Mouse (Mus musculus) common myeloid progenitor, adult 5-6 weeks (primary cell): ENCODE measurements around the gene 1700001C19Rik. TPM values are rescaled to one million over a fixed set of nuclear protein-coding genes. Genes with fewer than 3 reads are reported as not detected.

Source experiments
- ATAC-seq: replicated peaks from 2 replicates; pipeline ENCODE4 v1.8.0; 2016; ENCODE audit warnings: low read depth, mild to moderate bottlenecking, moderate TSS enrichment, inconsistent platforms; ENCODE audit not compliant: poor library complexity, severe bottlenecking
- total RNA-seq: library from RNA; stranded (forward); fragments of 200-1000, 187-1606 nt; gene quantifications from 2 replicates; pipeline ENCODE4 v1.2.3, GENCODE M21; 2017

Gene 1700001C19Rik
- total RNA-seq, 1 experiment from 2014 or later, result not detected

- no peak for ATAC-seq
These were observed 27.2 kb upstream of the 1700001C19Rik start for GRCm38 (mm10) chr17:47464248-47464965.

- ATAC-seq, result no peak
These were observed 25.7 kb upstream of the 1700001C19Rik start for GRCm38 (mm10) chr17:47462728-47463388.

DNA sequence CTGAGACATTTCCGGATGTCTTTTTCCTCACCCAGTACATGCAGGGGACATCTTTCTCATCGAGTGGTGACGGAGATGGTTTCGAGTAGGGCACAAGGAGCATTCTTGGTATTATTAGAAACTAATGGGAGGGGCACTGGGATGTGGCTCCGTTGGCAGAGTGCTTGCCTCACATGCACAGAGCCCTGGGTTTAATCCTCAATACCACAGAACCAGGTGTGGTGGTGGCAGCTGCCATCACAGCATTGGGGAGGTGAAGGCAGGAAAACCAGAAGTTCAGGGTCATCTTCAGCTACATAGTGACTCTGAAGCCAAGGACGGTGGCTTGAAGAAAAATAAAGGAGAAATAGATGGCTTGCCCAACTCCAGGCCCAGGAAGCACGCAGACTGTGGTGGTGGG lies 25.0 kb upstream of the 1700001C19Rik start:
- no peak for ATAC-seq

DNA sequence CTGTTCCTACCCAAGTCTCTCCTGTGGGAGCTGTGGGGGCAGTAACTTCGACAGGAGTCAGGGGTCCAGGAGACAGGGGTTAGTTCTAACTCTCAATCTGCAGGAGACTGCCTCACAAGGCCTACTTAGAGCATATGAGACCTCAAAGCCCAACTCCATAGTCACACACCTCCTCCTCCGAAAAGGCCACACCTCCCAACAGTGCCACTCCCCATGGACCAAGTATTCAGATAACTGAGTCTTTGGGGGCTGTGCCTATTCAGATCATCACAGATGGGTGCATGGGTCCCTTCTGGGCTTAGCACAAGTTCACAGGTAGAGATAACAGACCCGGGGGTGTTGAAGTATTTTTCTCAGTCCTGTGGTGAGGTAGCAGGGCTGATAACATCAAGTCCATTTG lies 24.5 kb upstream of the 1700001C19Rik start:
- ATAC-seq, result no peak

GRCm38 (mm10) chr17:47459341-47459919 lies 22.3 kb upstream of the 1700001C19Rik start:
- ATAC-seq, result no peak

GRCm38 (mm10) chr17:47458936-47459335 lies 21.8 kb upstream of the 1700001C19Rik start:
- no peak for ATAC-seq

GRCm38 (mm10) chr17:47458310-47458709 lies 21.1 kb upstream of the 1700001C19Rik start:
- ATAC-seq, result no peak

DNA sequence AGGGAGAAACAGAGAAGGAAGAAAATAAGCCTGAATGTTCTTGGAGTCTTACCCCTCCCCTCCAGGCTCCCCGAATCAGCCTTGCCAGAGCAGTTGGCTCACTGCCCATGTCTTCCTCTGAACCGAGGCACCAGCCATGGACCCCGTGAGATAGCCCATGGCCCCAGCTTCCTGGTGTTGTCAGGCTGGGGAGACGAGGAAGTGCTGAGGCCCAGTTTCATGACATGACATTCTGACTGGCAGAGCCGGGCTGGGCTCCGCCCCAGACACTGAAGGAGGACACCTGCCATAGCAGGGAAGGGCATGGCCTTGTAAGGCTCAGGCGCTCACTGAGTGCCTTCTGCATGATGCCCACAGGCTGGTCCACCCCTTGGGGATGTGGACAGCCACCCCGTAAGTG lies 17.5 kb upstream of the 1700001C19Rik start:
- peak; percentile 93 for ATAC-seq

DNA sequence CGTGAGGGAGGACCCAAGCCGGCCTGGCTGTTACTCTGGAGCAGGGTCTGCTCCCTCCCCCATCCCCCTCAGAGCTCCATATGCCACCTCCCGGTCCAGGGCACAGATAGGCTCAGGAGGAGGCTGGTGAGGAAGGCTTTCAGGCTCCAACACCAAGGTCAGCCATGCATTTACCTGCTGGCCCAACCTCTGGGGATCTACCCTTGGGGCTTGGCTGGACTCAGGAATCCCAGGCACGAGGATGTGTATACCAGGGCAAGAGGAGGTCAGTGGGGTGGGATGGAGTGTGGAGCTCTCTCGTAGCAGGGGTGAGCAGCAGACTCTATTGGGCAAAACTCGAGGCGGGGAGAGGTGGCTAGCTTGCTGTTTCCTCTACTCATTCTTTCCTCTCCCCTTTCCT lies 15.7 kb upstream of the 1700001C19Rik start:
- ATAC-seq, result no peak

DNA sequence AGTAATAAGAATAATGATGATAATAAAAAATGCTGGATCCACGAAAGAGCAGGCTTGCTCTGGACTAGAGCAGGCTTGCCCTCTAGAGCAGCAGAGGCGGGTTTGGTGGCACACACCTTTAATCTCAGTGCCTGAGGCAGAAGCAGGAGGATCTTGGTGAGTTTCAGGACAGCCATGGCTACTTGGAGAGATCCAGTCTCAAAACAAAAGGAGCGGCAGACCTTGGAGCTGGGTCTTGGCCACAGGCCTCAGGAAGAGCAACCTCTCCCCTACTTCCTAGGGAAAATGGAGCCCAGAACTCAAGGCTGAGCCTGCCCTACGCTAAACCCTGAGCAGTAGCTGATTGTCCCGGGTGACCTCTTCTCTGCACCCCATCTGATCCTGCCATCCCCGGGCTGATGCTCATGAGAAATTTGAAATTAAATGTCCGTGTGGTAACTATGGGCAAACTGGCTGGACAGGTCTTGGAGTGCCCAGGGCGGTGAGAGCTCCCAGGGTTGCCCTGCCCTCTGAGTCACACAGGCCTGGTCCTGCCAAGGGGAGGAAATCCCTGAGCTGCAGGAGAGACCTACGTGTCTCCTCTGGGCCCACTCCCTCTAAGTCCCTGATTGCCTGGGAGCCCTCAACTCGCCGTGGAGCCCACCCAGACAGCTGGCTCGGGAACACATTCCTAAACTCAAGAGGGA lies 13.8 kb upstream of the 1700001C19Rik start:
- no peak for ATAC-seq

DNA sequence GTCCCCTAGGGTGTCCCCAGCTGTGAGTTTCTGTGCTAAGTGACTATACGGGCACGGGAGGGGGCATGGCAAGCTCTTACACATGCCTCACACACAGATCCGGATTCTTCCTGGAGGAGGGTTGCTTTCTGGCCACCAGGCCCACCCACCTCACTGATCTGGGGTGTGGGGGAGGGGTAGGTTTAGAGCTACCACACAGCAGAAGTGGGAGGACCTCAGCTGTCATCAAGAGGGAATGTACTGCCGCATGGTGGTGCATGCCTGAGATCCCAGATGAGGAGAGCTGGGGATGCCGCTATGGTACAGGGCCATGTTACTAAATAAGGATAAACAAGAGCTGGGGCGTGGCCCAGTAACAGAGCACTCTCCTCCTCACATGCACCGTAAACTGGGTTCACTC lies 13.1 kb upstream of the 1700001C19Rik start:
- no peak for ATAC-seq

- ATAC-seq, result no peak
These were observed 12.3 kb upstream of the 1700001C19Rik start for GRCm38 (mm10) chr17:47449432-47449831.

DNA sequence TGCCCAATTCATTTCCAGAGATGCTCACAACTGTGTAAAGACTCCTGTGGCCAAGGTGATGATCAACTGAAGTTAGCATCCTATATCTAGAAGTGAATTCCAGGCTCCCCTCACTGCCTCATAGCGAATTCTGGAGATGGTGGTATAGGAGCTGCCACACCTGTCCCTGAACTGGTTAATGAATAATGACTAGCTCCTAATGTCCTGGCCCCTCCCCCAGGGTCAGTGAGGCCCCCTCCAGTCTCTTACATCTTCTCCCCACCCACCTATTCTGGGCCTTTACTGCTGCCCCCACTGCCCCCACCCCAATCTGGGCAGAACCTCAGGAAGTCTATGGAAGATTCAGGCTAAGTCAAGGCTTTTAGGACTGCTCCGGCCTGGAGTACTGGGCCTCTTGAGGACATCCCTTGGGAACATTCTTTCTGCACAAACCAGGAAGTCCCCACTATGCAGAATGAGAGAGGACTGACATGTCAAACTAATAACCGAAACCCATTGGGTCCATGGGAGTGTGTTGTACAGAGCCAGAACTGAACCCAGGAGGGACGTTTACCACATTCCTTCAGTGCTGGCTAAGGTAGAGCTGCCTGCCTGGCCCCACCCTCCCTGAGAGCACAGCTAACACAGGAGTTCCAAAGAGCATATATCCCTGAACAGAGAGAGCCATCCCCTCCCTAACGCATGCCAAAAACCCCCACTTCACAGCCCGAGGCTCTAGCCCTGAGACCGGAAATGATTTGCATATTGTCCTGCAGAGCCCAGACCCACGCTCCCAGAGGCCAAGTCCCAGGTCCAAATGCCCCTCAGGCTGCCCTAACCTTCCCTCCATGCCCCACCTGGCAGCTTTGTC lies 11.6 kb upstream of the 1700001C19Rik start:
- no peak for ATAC-seq

- no peak for ATAC-seq
These were observed 9.4 kb upstream of the 1700001C19Rik start for GRCm38 (mm10) chr17:47446561-47446960.

GRCm38 (mm10) chr17:47446025-47446424 lies 8.8 kb upstream of the 1700001C19Rik start:
- ATAC-seq, result no peak

GRCm38 (mm10) chr17:47445518-47445917 lies 8.3 kb upstream of the 1700001C19Rik start:
- no peak for ATAC-seq

DNA sequence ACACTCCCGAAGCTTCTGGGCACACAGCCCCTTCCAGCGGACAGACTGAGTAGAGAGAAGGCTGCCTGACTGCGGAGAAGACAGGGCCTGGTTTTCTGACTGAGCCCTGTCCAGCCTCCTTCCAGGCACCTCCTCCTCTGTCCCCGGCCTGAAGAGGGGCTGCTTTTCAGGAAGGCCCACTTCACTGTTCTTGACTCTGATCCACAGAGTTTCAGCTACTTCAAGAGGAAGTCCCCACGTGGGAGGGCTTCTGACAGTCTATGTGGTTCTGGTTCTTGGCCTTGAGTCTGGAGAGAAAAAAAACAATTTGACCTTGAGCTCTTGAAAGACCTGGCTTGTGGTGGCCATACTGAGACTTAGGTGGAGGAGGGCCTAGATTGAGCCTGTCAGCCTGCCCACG lies 6.9 kb upstream of the 1700001C19Rik start:
- no peak for ATAC-seq

DNA sequence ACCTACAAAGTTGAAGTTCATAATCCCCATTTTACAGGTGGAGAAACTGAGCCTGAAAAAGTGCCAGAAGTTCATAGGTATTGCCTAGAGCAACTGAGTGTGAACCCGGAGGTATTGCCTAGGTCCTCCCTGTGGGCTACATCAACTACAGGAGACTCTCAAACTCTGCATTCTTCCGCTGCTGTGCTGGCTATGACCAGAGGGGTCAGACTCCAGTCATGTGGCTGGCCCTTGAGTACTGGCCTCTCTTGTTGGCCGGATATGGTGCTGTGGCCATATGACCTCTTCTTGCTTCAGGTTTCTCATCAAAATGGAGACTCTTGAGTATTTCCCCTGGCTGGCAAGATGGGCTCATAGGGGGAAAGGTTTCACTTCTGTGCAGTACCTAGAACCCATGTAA lies 5.1 kb upstream of the 1700001C19Rik start:
- no peak for ATAC-seq

GRCm38 (mm10) chr17:47441296-47442051 lies 4.3 kb upstream of the 1700001C19Rik start:
- ATAC-seq, result peak; percentile 15; the same call in 1 of the 2 replicates
